Mouse (Mus musculus): ENCODE results near the gene Ric8a. TPM values are rescaled to one million over a fixed set of nuclear protein-coding genes. Genes with fewer than 3 reads are reported as not detected.

Ric8a gene
- 44.5 and 52.3 TPM in 2 replicates for total RNA-seq (2012; rRNA removed)
- polyA plus RNA-seq (2012; ENCODE audit: insufficient read depth in 1 of 2, insufficient read length in 2 of 2, low read depth in 1 of 2, low replicate concordance in 2 of 2, missing spikeins in 1 of 2): 10 to 100 TPM in 1 of 2 experiments, not detected in 1; 63.4 TPM

DNA sequence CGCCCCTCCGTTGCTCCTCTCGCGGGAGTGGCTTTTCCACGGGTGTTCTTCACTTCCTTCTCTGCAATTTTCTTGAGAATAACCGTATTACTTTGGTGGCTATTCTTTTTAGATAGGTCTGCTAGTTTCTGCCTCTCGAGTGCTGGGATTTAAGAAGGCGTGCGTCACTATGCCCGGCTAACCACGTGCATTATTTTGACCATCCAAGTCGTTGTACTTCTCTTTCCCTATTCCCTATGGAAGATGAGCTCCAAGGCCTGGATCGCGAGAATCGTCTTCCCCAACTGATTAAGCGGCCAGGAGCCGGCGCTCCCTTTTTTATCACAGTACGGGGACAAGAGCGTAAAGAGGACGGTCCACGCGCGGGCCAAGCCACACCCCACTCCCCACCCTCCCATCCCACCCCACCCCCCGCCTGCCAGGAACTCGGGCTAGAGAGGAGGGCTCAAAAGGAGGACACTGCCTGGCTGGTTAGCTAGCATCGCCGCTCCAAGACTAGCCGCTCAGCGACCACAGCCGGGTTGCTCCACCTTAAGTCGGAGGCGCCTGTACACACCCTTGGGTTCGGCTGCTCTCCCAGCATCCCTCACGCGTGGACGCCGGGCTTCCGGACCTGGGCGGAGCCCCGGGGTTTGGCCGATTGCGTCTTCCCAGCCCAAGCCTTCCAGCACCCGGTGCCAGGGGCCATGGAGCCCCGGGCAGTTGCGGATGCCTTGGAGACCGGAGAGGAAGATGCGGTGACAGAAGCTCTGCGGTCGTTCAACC lies at the start of gene Ric8a:
TSS of gene Ric8a (plus strand) at position 173 of the 765 bp plus-strand sequence.
- Histone ChIP-seq H3K4me1 (ENCODE audit: control insufficient read depth in 1 of 2, insufficient read depth in 2 of 2, low read length in 2 of 2) (peaks cover 3 to 19% of the 10 kb centered on the region in 2 experiments; a peak in 3 of 4 replicates), H3K9ac (ENCODE audit: control insufficient read depth, low read depth, low read length, poor library complexity, severe bottlenecking) (peak within 1 kb of the TSS; percentile 80), H3K27ac (ENCODE audit: control insufficient read depth, low read depth, low read length) (peak within 1 kb of the TSS; percentile 89), H3K79me2 (ENCODE audit: control insufficient read depth, insufficient read depth, low read length, poor library complexity) (peaks cover 37% of the 10 kb centered on the region), H3K9me3 (replicated peaks; ENCODE audit: insufficient read depth, low read length) (no peaks in the 10 kb centered on the region), H3K36me3 (ENCODE audit: control insufficient read depth in 1 of 2, insufficient read depth in 2 of 2, low read length in 2 of 2) (peaks cover 2 to 8% of the 10 kb centered on the region in 2 experiments), H3K4me3 (ENCODE audit: control insufficient read depth in 1 of 2, insufficient read depth in 1 of 2, low read depth in 2 of 2, low read length in 2 of 2) (peak within 1 kb of the TSS; percentile 84 to 91), H3K27me3 (ENCODE audit: control insufficient read depth in 1 of 2, insufficient read depth in 2 of 2, low read length in 2 of 2) (no peaks in the 10 kb centered on the region)
- DNase-seq (ENCODE audit: low read depth, low spot score): peak; percentile 90
- TF ChIP-seq ZMIZ1 (IDR thresholded peaks at IDR 0.05; ENCODE audit: low read depth, low read length): no peak
- TF ChIP-seq NELFE (IDR thresholded peaks at IDR 0.05; ENCODE audit: low read depth, low read length): peak; percentile 72
- peak in 1 of 2 experiments; percentile 79 for TF ChIP-seq POLR2A (IDR thresholded peaks at IDR 0.05; ENCODE audit: control insufficient read depth in 1 of 2, insufficient read depth in 1 of 2, low read depth in 1 of 2, low read length in 2 of 2, poor library complexity in 1 of 2)
- TF ChIP-seq TAL1 (IDR thresholded peaks at IDR 0.05; ENCODE audit: low read length): no peak
- TF ChIP-seq POLR2AphosphoS5 (IDR thresholded peaks at IDR 0.05; ENCODE audit: borderline replicate concordance, low read depth, low read length): no peak
- peak; percentile 46; the same call in 1 of the 2 replicates for TF ChIP-seq POLR2AphosphoS2 (IDR thresholded peaks at IDR 0.05; ENCODE audit: low read length)
- peak; percentile 77 for TF ChIP-seq HCFC1 (IDR thresholded peaks at IDR 0.05; ENCODE audit: low read depth, low read length)
- TF ChIP-seq USF2 (IDR thresholded peaks at IDR 0.05; ENCODE audit: borderline replicate concordance in 1 of 2, insufficient read depth in 1 of 2, low read depth in 1 of 2, low read length in 2 of 2): no peak
- TF ChIP-seq MAX (IDR thresholded peaks at IDR 0.05; ENCODE audit: low read length): peak; percentile 72
- TF ChIP-seq ZC3H11A (IDR thresholded peaks at IDR 0.05; ENCODE audit: low read depth, low read length): no peak
- no peak for TF ChIP-seq NRF1 (IDR thresholded peaks at IDR 0.05; ENCODE audit: insufficient read depth, low read depth, low read length, poor library complexity, severe bottlenecking)
- TF ChIP-seq CTCF (IDR thresholded peaks at IDR 0.05 in 2 of 3, conservative IDR thresholded peaks at IDR 0.05 in 1 of 3; ENCODE audit: control insufficient read depth in 1 of 3, insufficient read depth in 1 of 3, low read depth in 2 of 3, low read length in 3 of 3, poor library complexity in 1 of 3, severe bottlenecking in 1 of 3): no peak
- TF ChIP-seq MYC (IDR thresholded peaks at IDR 0.05; ENCODE audit: low read depth, low read length): peak; percentile 56
- TF ChIP-seq ELF1 (IDR thresholded peaks at IDR 0.05; ENCODE audit: low read depth, low read length): peak; percentile 85
- TF ChIP-seq GABPA (IDR thresholded peaks at IDR 0.05; ENCODE audit: low read depth, low read length): no peak
- peak; percentile 90 for TF ChIP-seq MXI1 (IDR thresholded peaks at IDR 0.05; ENCODE audit: low read depth, low read length)
- TF ChIP-seq UBTF (IDR thresholded peaks at IDR 0.05; ENCODE audit: borderline replicate concordance, insufficient read depth, low read depth, low read length): no peak
- TF ChIP-seq TBP (IDR thresholded peaks at IDR 0.05; ENCODE audit: low read depth, low read length): 0 out of 2 replicates have a peak, but pooled peaks have one; percentile 51
- no peak; the same call in 1 of the 2 replicates for TF ChIP-seq KAT2A (conservative IDR thresholded peaks at IDR 0.05; ENCODE audit: low read depth, low read length)
- TF ChIP-seq MEF2A (IDR thresholded peaks at IDR 0.05; ENCODE audit: extremely low read depth, insufficient replicate concordance, low read depth, low read length, poor library complexity, severe bottlenecking): no peak
- no peak for TF ChIP-seq SMC3 (IDR thresholded peaks at IDR 0.05; ENCODE audit: low read depth, low read length)
- TF ChIP-seq ZKSCAN1 (IDR thresholded peaks at IDR 0.05; ENCODE audit: low read depth, low read length): no peak
- no peak for TF ChIP-seq E2F4 (IDR thresholded peaks at IDR 0.05; ENCODE audit: borderline replicate concordance, low read depth, low read length)
- TF ChIP-seq EP300 (IDR thresholded peaks at IDR 0.05; ENCODE audit: low read depth in 1 of 2, low read length in 2 of 2): peak in 1 of 2 experiments; percentile 15; a peak in 1 of 4 replicates
- TF ChIP-seq JUND (IDR thresholded peaks at IDR 0.05; ENCODE audit: low read depth, low read length): no peak
- peak; percentile 93 for TF ChIP-seq SIN3A (IDR thresholded peaks at IDR 0.05; ENCODE audit: low read length)
- no peak for TF ChIP-seq BHLHE40 (IDR thresholded peaks at IDR 0.05; ENCODE audit: borderline replicate concordance, low read depth, low read length)
- no peak for TF ChIP-seq USF1 (IDR thresholded peaks at IDR 0.05; ENCODE audit: low read depth, low read length)
- TF ChIP-seq TCF12 (IDR thresholded peaks at IDR 0.05; ENCODE audit: low read depth, low read length): peak; percentile 52; the same call in 1 of the 2 replicates
- no peak for TF ChIP-seq CHD1 (IDR thresholded peaks at IDR 0.05; ENCODE audit: low read depth, low read length)
- no peak for TF ChIP-seq GATA1 (IDR thresholded peaks at IDR 0.05; ENCODE audit: low read depth, low read length)
- TF ChIP-seq MYB (IDR thresholded peaks at IDR 0.05; ENCODE audit: low read depth, low read length): no peak
- no peak for TF ChIP-seq RAD21 (IDR thresholded peaks at IDR 0.05; ENCODE audit: low read depth, low read length)
- peak; percentile 42; the same call in 1 of the 2 replicates for TF ChIP-seq ETS1 (IDR thresholded peaks at IDR 0.05; ENCODE audit: low read depth, low read length)
- TF ChIP-seq RCOR1 (IDR thresholded peaks at IDR 0.05; ENCODE audit: low read depth, low read length): no peak
